Mouse (Mus musculus) c-Kit-positive CD71-positive TER-119-positive erythroid progenitor cells, embryonic 14.5 days (primary cell): ENCODE results near the gene Btnl4.
A peak's percentile ranks its signal among the peaks of the same experiment; 100 is the strongest.
"Not testable (repeated sequence)": the region's sequence is repeated elsewhere in the genome, so short reads cannot be mapped to it uniquely, and the experiment has no call there.

Experiments used
- DNase-seq: peaks from one replicate; pipeline ENCODE4 v3.0.0-alpha.2; 2013; ENCODE audit warnings: low spot score

Gene Btnl4

DNA sequence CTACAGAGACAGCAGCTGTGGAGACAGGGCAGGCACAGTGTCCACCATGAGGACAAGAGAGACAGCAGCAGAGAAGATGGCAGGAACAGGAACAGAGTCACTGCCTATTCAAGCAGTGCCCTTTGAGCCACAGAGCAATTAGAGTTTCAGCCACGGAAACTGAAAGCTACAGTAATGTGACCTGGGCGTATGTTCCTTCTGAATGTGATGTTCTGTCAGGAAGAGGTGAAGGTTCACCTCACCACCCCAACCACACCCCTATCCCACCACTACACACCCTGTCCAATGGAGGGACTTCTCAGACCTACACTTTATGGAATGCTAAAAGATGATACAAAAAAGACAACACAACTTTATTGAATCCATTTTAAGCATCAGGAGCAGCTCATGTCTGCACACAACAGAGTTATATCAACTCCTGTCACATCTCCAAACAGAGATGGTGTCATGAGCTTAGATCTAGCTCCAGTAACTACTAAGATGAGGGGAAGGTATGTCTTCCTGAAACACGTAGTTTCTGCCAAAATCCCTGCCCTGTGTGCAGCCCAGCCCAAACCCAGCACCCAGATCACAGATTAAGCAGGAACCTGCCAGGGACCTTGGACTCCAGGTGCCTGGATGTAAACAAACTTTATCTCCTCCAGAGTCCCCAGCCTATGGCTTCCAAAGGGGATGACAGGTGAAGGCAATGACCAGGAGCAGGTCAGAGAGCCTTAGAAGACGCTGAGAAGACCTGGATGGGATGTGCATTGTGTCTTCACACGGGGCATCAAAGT is at the start of gene Btnl4:
TSS of gene Btnl4 (minus strand) at position 81 of the 776 bp plus-strand sequence.
- DNase-seq, result not testable (repeated sequence)

- DNase-seq, result no peak
Observed at GRCm38 (mm10) chr17:34519001-34519400, 41.9 kb upstream of the Btnl4 start.

DNA sequence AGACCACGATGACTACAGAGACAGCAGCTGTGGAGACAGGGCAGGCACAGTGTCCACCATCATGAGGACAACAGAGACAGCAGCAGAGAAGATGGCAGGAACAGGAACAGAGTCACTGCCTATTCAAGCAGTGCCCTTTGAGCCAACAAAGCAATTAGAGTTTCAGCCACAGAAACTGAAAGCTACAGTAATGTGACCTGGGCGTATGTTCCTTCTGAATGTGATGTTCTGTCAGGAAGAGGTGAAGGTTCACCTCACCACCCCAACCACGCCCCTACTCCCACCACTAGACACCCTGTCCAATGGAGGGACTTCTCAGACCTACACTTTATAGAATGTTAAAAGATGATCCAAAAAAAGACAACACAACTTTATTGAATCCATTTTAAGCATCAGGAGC is 41.5 kb upstream of the Btnl4 start:
- DNase-seq, result not testable (repeated sequence)

- no peak for DNase-seq
Observed at GRCm38 (mm10) chr17:34517795-34518194, 40.7 kb upstream of the Btnl4 start.

GRCm38 (mm10) chr17:34517252-34517651 is 40.1 kb upstream of the Btnl4 start, which contains the start of gene Btnl6:
TSS of gene Btnl6 (minus strand) at chr17:34517352.
- DNase-seq, result no peak

DNA sequence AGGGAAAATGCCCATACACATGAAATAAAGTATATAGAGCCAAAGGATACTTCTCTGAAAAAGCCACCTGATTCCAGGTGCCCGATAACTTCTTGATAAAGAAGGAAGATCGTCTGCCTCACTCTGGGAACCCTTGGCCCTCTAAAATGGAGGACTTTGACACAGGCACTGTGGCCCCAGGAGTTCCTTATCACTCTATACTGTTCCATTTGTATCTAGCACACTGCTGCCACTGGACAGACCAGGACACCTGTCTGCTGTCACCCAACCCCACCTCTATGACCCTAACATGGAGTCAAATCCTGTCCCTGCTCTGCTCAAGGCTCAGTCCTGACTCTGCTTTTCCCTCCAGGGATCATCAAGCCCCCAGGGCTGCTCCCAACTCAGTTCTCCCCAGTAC is 39.4 kb upstream of the Btnl4 start:
- DNase-seq, result no peak

DNA sequence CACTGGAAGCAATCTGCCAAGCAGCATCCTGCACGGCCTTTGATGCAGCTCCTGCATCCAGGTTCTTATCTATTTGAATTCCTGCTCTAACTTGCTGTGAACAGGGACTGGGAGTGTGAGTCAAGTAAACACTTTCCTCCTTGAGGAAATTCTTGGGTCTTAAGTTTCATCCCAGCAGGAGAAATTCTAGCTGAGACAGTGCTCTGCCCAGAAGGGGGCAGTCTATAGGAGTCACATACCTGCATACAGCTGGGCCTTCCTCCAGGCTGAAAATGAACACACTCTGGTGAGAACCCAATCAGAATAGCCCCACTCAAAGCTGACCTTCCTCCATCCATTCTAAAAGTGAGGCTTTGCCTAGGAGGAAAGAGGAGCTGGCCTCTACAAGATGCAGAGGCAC is 34.6 kb upstream of the Btnl4 start:
- DNase-seq, result not testable (repeated sequence)

- DNase-seq, result no peak
Observed at GRCm38 (mm10) chr17:34507591-34507990, 30.5 kb upstream of the Btnl4 start.

GRCm38 (mm10) chr17:34497726-34498125 is 20.6 kb upstream of the Btnl4 start:
- DNase-seq, result not testable (repeated sequence)

GRCm38 (mm10) chr17:34497319-34497718 is 20.2 kb upstream of the Btnl4 start:
- DNase-seq, result not testable (repeated sequence)

- DNase-seq, result no peak
Observed at GRCm38 (mm10) chr17:34496539-34496938, 19.4 kb upstream of the Btnl4 start.

DNA sequence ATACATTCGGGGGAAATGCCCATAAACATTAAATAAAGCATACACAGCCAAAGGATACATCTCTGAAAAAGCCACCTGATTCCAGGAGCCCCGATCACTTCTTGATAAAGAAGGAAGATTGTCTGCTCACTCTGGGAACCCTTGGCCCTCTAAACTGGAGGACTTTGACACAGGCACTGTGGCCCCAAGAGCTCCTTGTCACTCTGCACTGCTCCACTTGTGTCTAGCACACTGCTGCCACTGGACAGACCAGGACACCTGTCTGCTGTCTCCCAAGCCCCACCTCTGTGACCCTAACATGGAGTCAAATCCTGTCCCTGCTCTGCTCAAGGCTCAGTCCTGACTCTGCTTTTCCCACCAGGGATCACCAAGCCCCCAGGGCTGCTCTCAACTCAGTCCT is 18.0 kb upstream of the Btnl4 start:
- not testable (repeated sequence) for DNase-seq

GRCm38 (mm10) chr17:34492796-34493195 is 15.7 kb upstream of the Btnl4 start:
- DNase-seq, result no peak

- DNase-seq, result no peak
Observed at GRCm38 (mm10) chr17:34476427-34476826, 691 bp downstream of the Btnl4 start.

DNA sequence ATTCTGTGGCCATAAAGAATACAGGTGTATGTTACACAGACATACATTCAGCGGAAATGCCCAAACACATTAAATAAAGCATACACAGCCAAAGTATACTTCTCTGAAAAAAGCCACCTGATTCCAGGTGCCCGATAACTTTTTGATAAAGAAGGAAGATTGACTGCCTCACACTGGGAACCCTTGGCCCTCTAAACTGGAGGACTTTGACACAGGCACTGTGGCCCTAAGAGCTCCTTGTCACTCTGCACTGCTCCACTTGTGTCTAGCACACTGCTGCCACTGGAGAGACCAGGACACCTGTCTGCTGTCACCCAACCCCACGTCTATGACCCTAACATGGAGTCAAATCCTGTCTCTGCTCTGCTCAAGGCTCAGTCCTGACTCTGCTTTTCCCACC is 2.1 kb downstream of the Btnl4 start:
- DNase-seq, result no peak

DNA sequence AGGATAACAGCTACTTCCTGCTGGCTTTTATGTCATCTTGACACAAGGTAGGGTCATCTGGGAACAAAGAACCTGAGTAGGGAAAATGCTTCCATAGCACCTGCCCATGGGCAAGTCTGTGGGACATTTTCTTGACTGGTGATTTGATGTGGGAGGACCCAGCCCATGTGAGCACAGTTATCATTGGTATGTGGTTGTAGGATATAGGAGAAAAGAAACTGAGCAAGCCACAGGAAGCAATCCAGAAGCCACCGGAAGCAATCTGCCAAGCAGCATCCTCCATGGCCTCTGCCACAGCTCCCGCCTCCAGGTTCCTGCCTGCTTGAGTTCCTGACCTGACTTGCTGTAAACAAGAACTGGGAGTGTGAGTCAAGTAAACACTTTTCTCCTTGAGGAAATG is 6.6 kb downstream of the Btnl4 start:
- DNase-seq, result no peak

DNA sequence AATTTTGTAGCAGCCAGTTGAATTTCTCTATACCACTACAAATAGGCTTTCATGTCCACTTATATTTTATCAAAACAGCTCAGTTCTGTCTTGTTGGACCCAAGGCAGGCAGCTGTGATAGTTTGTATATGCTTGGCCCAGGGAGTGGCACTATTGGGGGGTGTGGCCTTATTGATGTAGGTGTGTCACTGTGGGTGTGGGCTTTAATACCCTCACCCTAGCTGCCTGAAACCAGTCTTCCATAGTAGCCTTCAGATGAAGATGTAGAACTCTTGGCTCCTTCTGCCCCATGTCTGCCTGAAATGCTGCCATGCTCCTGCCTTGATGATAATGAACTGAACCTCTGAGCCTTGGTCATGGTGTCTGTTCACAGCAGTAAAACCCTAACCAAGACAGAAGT is 11.2 kb downstream of the Btnl4 start:
- not testable (repeated sequence) for DNase-seq

DNA sequence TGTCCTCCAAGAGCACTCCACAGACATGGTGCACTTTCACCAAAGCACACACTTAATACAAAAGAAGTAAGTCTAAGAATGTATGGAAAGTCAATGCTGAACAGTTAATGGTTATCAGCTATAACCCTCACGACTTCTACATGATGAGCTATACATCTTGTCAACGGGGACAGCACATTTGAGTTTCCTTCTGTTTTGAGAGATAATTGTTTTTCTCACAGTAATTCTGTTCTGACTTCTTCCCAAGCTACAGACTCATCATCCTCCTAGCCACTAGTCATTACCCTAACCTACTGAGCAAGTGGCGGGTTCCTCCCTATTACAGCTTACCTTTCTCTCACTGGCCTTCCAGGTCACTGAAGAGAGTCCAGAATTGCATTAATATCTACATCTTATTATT is 17.9 kb downstream of the Btnl4 start:
- DNase-seq, result no peak

- DNase-seq, result no peak
Observed at GRCm38 (mm10) chr17:34457668-34458067, 19.4 kb downstream of the Btnl4 start.

DNA sequence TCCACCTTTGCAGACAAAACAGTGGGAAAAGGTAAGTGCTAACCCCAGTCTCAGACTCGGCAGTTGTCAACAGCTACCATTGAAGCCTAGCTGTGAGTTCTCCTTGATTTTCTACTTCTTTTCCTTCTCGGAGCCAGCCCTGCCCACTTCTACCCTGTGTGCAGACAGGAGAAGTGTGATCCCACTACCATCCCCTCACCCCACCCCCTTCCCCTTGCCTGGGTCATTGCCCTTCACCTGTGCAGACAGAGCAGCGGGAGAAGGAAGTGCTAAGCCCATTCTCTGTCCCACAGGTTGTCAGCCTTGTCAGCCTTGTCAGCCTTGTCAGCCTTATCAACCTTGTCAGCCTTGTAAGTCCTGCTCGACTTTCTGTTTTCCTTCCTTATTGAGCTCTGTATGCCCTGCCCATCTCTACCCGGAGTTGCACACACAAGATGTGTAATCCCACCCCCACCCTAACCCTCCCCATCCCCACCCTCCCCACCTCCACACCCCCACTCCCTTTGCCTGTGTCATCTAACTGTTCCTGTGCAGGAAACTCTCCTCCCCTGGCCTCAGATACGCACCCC is 28.6 kb downstream of the Btnl4 start:
- peak; percentile 19 for DNase-seq

GRCm38 (mm10) chr17:34441990-34442389 is 35.1 kb downstream of the Btnl4 start:
- no peak for DNase-seq

DNA sequence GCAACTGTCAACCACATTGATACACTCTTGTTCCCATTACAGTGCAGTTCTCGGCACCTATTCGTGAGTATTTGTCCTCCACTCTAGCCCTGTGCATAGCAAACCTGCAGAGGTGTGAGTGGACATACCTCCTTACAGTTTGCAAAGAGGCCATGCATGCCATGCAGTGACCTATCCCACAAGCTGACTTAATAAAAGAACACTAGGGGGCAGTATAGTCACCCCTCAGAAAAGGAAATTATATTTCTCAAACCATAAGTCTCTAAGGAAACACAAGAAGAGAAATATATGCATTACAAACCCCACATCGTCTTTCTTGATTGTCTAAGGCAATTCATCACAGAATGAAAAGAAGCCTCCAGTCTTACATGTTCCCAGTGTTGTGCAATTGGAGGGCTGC is 37.3 kb downstream of the Btnl4 start:
- DNase-seq, result peak; percentile 24

- no peak for DNase-seq
Observed at GRCm38 (mm10) chr17:34438588-34438987, 38.5 kb downstream of the Btnl4 start.

DNA sequence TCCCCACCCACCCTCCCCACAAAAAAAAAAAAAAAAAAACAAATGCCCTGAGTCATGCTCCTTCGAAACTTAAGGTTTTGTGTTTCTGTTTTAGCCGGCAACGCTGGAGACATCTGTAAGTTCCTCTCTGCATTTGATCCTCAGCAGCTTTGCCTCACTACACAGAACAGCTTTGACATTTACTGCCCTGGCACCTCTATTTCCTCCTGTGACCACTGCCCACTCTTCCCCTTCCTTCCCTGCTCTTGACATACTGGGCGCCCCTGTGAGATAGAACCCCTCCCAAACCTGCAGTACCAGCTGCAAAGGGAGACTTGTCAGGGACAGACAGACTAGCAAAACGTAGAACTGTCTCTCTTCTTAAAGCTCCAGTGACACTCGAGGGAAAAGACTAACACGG is 39.5 kb downstream of the Btnl4 start:
- DNase-seq, result no peak
